Mouse (Mus musculus) cerebellum, postnatal 36 days (tissue): ENCODE results near the gene Klhl5.
A peak's percentile ranks its signal among the peaks of the same experiment; 100 is the strongest.

Source experiments
- DNase-seq, 2 experiments: peaks; one replicate each; pipeline ENCODE4 v3.0.0; 2021 to 2022; ENCODE audit warnings: mixed read lengths in 2 of 2

Gene Klhl5

GRCm38 (mm10) chr5:65106876-65107772 lies at the start of gene Klhl5:
Gene Klhl5, plus strand, starts transcription at chr5:65107539.
- DNase-seq = peak; percentile 67 to 79

DNA sequence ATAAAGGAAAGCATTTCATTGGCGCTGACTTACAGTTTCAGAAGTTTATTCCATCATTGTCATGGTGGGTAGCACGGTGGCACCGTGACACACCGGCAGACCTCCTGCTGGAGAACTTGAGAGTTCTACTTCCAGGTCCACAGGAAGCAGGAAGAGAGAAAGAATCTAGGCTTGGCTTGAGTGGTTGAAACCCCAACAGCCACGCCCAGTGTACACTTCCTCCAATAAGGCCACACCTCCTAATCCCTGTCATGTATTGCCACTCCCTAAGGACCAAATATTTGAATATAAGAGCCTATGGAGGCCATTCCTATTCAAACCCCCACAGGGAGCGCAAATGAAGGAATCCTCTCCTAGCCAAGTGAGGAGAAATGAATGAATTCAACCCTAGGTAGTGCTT lies 49.7 kb upstream of the Klhl5 start:
- DNase-seq = no peak

DNA sequence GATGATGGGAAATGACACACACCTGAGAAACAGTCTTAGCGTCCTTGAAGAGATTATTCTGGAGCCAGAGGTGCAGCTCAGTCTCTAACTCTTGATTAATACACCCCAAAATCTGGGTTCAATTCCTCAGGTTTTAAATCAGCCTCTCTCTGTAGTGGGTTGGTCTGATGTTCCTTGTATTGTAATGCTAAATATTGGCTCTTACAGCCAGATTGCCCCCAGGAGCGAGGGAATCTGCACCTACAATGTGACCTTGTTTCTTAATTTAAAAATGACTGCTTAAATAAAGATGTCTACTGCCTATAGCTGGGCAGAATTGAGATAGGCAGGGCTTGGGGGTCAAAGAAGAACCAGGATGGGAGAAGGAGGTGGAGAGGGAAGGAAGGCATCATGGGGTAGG lies 47.5 kb upstream of the Klhl5 start:
- DNase-seq = no peak

GRCm38 (mm10) chr5:65062236-65062635 lies 45.1 kb upstream of the Klhl5 start:
- no peak for DNase-seq

DNA sequence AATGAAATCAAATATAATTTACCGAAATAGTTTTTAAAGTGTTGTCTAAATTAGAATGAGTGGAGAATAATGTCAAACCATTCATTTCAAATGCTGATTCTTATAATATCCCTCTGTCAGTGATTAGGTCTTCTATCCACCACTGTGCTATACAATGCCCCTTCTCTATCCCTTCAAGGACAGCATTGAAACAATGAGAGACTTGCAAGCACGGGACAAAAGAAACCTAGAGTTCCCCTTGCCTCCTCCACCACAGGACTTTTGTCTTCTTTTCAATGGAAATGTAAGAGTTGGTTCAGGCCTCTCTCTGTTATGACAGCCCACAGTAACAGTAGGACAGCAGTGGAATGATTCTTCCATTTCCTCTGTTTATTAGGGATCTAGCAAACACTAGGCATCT lies 44.1 kb upstream of the Klhl5 start:
- no peak for DNase-seq

GRCm38 (mm10) chr5:65068166-65068565 lies 39.2 kb upstream of the Klhl5 start:
- DNase-seq = no peak

DNA sequence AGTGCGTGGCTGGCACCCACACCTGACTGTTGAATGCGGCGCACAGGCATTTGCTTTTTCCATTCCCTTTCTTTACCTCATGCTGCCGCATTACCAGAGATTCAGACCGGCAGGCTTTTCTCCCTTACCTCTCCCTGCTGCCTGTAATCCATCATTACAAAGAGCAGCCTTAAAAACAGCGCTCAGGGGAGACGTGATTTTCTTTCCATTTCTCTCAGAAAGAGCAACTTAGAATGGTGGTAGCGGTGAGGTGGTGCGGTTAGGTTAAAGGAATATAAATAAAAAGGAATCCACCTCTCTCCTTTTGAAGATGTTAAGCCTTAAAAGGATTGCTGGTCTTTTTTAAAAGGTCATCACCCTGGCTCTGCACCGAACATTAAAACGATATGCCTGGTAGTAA lies 37.5 kb upstream of the Klhl5 start:
- DNase-seq = no peak

- no peak for DNase-seq
These were observed 35.6 kb upstream of the Klhl5 start for GRCm38 (mm10) chr5:65071689-65072118.

DNA sequence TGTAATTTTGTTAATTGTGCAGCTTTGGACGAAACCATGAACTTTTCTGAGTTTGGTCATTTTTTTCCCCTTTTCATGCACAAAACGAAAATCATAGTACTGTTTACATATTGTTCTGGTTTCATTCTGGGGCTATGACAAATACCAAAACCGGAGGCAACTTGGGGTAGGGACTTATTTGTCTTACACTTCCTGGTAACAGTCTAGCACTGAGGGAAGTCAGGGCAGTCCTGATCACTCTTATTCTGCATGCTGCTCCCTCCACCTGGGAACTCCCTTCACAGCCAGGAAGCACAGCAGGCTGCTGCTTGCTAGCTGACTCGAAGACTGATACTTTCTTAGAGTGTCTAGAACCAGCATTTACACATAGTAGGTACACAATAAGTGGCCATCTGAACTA lies 34.1 kb upstream of the Klhl5 start:
- no peak for DNase-seq

GRCm38 (mm10) chr5:65074693-65075092 lies 32.6 kb upstream of the Klhl5 start:
- peak; percentile 66 to 68 for DNase-seq

DNA sequence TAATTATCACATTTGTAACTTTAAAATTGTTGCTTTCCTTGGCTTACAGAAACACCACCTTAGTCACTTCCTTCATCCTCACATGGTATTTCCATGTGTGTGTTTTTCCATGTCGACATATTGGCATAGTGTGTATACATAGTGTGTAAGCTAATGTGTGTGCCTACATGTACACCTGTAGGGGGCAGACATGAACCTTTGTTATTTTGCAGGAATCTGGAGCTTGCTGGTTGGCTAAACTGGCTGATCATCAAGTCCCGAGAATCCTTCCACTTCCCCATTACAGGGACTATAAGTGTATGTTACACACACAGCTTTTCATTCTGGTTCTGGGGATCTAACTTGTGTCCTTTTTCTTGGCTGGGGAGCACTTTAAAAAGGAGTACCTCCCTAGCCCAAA lies 31.3 kb upstream of the Klhl5 start:
- no peak for DNase-seq

DNA sequence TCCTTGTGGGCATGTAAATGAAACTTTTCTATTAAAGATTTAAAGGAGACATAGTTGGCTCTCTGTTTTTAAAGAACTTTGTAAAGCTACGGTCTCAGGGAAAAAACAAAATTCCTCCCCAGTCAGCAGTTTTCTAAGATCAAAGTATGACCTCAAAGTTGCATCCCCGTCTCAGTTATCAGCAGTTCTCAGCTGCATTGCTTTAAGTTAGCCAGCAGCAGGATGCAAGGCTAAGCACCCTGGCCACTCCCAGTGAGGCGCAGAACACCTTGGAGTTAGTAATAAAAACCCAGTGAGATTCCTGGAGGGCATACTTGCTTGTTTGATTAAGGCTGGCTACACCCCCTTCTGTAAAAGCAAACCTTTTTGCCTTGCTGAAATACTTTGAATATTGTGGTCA lies 30.6 kb upstream of the Klhl5 start:
- no peak for DNase-seq

DNA sequence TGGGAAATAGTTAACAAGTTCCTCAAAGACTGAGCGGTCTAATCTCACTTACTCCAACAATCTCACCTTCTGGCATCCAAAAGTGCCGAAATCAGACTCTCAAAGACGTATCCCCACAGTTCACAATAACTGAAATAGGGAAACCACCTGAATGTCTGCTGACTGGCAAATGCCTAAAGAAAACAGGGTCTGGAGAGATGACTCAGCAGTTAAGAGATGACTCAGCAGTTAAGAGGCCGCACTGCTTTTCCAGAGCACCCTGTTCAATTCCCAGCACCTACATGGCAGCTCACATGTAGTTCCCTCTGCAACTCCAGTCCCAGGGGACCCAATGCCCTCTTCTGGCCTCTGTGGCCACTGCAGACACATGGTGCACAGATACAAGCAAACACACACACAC lies 29.3 kb upstream of the Klhl5 start:
- no peak for DNase-seq

- DNase-seq = no peak
These were observed 27.5 kb upstream of the Klhl5 start for GRCm38 (mm10) chr5:65079881-65080280.

DNA sequence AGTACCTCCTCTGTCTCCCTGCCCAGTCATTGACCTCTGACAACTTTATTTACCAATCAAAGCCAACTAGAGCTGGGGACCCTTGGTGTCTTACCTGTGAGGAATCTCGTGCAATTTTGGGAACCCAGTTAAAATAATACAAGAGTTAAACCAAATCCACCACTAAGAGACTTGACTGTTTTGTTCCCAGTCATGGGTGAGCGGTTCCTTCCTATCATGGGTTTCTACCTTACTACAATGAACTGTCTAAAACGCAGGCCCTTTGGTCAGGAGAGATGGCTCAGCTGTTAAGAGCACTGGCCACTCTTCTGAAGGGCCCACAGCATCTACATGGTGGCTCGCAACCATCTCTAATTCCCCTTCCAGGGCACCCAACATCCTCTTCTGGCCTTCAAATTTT lies 25.5 kb upstream of the Klhl5 start:
- DNase-seq = no peak

- DNase-seq = no peak
These were observed 20.8 kb upstream of the Klhl5 start for GRCm38 (mm10) chr5:65086522-65086921.

- DNase-seq = no peak
These were observed 17.6 kb upstream of the Klhl5 start for GRCm38 (mm10) chr5:65089707-65090106.

- no peak for DNase-seq
These were observed 16.0 kb upstream of the Klhl5 start for GRCm38 (mm10) chr5:65091184-65091858.

GRCm38 (mm10) chr5:65091921-65092320 lies 15.4 kb upstream of the Klhl5 start, which contains the start of gene Tmem156:
Gene Tmem156, minus strand, starts transcription at chr5:65092132.
- no peak for DNase-seq

DNA sequence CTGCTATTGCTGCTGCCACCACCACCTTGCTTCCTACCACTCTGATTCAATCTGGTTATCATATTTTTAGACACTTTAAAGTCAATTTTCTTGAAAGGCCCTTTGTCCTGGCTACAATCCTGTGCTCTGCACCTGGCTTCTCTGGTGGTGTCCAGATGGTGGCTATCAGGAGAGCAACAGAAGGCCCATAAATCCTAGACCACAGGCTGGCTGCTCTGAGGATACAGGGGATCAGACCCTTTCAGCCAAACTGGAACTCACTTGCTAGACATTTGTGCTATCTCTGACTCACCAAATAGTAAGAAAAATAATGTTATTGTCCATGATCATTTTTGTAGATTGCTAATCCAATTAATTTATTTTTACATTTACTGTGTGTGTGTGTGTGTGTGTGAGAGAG lies 13.6 kb upstream of the Klhl5 start:
- DNase-seq = peak; percentile 76 to 77

- no peak for DNase-seq
These were observed 12.3 kb upstream of the Klhl5 start for GRCm38 (mm10) chr5:65094902-65095545.

DNA sequence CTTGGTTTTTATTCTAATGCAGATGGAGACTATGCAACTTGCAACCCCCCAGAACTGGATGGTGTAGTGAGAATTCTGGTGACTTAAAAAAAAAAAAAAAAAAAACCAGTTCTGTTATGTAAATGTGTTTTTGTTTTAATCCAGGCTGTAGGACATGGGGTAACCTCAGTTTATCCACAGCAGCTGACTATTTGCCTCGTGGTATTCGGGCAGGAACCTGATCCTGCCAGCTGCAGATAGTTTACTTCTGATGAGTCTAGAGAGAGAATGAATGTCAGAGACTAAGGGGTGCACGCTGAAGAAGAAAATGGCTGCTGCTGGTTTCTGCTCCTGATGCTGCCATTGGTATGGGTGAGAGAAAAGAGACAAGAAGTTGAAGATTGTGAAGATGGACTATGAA lies 11.3 kb upstream of the Klhl5 start:
- no peak for DNase-seq

DNA sequence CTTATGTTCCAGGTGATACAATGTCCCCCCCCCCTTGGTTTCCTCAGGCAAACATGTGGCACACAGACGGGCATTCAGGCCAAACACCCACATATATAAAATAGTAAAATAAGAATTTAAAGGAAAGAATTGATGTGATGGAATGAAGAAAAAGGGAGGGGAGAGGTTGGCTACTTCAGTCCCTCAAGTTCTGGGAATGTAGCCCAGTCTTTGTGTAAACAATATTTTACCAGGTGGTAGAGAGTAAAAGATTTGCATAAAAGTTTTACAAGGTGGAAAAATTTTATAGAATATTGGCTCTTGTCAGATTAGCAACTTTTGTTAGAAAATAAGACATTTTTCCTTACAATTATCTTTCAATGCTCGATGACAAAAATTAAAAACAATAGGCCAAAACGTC lies 10.5 kb upstream of the Klhl5 start:
- no peak for DNase-seq

DNA sequence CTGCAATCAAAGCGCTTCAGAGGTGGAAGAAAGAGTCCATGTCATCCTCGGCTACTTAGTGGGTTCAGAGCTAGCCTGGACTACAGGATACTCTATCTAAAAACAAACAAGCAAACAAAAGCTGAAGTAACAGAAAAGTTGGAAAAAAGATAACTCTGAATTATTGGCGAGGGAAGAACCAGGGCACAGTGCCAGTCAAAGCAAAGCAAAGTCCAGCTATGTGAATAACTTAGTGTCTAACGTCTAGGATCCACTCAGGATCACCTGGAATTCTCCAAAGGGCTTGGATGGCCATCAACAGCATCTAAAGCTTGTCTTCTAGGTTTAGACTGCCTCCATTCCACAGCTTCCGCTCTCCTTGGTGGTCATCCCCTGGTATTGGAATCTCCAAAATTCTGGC lies 9.9 kb upstream of the Klhl5 start:
- no peak for DNase-seq
